Mouse (Mus musculus) MEL (cell line): ENCODE results near the gene Egfl8. TPM values are rescaled to one million over a fixed set of nuclear protein-coding genes. Genes with fewer than 3 reads are reported as not detected.

Experiments used
- DNase-seq: peaks from one replicate; pipeline ENCODE4 v3.0.0; 2011; ENCODE audit warnings: low read depth, low spot score
- H3K27ac ChIP-seq: 2 replicates; pipeline ENCODE4 v1.5.1; 2012; ENCODE audit warnings: low read depth, mild to moderate bottlenecking, control low read depth, low read length, moderate library complexity; ENCODE audit not compliant: control insufficient read depth
- H3K27me3 ChIP-seq, 2 experiments: fragments of 150-350 bp in 1 of 2; sonication (generic) in 1 of 2; 2 replicates each; pipeline ENCODE4 v1.6.1; 2012; ENCODE audit warnings: low read length in 2 of 2, mild to moderate bottlenecking in 2 of 2, improper control_type of control experiment in 1 of 2, moderate library complexity in 1 of 2; ENCODE audit not compliant: insufficient read depth in 2 of 2, control insufficient read depth in 1 of 2
- H3K36me3 ChIP-seq, 2 experiments: 2 replicates each; pipeline ENCODE4 v1.6.1; 2012 to 2014; ENCODE audit warnings: low read length in 2 of 2, improper control_type of control experiment in 1 of 2, inconsistent platforms in 1 of 2, mild to moderate bottlenecking in 1 of 2; ENCODE audit not compliant: insufficient read depth in 2 of 2, control insufficient read depth in 1 of 2
- H3K4me1 ChIP-seq, 2 experiments: fragments of 150-350 bp in 1 of 2; sonication (generic) in 1 of 2; 2 replicates each; pipeline ENCODE4 v1.6.1; 2012; ENCODE audit warnings: low read length in 2 of 2, improper control_type of control experiment in 1 of 2, mild to moderate bottlenecking in 1 of 2; ENCODE audit not compliant: insufficient read depth in 2 of 2, control insufficient read depth in 1 of 2
- H3K4me3 ChIP-seq, 2 experiments: fragments of 150-350 bp in 1 of 2; sonication (generic) in 1 of 2; 2 replicates each; pipeline ENCODE4 v1.5.1; 2012; ENCODE audit warnings: low read depth in 2 of 2, low read length in 2 of 2, mild to moderate bottlenecking in 2 of 2, moderate library complexity in 2 of 2, control low read depth in 1 of 2, improper control_type of control experiment in 1 of 2; ENCODE audit not compliant: control insufficient read depth in 1 of 2, insufficient read depth in 1 of 2
- H3K79me2 ChIP-seq: 2 replicates; pipeline ENCODE4 v1.6.1; 2012; ENCODE audit warnings: mild to moderate bottlenecking, low read length, moderate library complexity; ENCODE audit not compliant: control insufficient read depth, poor library complexity, insufficient read depth
- H3K9ac ChIP-seq: 2 replicates; pipeline ENCODE4 v1.6.1; 2012; ENCODE audit warnings: low read depth, mild to moderate bottlenecking, control low read depth, low read length, moderate library complexity; ENCODE audit not compliant: control insufficient read depth, poor library complexity, severe bottlenecking
- H3K9me3 ChIP-seq: fragments of 150-350 bp; sonication (generic); replicated peaks from 2 replicates; pipeline ENCODE4 v1.6.1; 2012; ENCODE audit warnings: mild to moderate bottlenecking, low read length, improper control_type of control experiment, moderate library complexity; ENCODE audit not compliant: insufficient read depth
- BHLHE40 ChIP-seq: IDR thresholded peaks from 2 replicates; pipeline ENCODE4 v1.6.1; 2012; ENCODE audit warnings: low read depth, mild to moderate bottlenecking, inconsistent platforms, low read length, improper control_type of control experiment, borderline replicate concordance
- CTCF ChIP-seq, 3 experiments: IDR thresholded peaks in 2 of 3; conservative IDR thresholded peaks in 1 of 3; 2 replicates each; pipeline ENCODE4 v1.5.1; 2011 to 2012; ENCODE audit warnings: low read length in 3 of 3, low read depth in 2 of 3, mild to moderate bottlenecking in 2 of 3, improper control_type of control experiment in 1 of 3, inconsistent platforms in 1 of 3, mixed read lengths in 1 of 3, moderate library complexity in 1 of 3; ENCODE audit not compliant: control insufficient read depth in 1 of 3, insufficient read depth in 1 of 3, poor library complexity in 1 of 3, severe bottlenecking in 1 of 3
- E2F4 ChIP-seq: IDR thresholded peaks from 2 replicates; pipeline ENCODE4 v1.6.1; 2011; ENCODE audit warnings: low read depth, low read length, improper control_type of control experiment, borderline replicate concordance
- EP300 ChIP-seq, 2 experiments: IDR thresholded peaks; 2 replicates each; pipeline ENCODE4 v1.6.1; 2011; ENCODE audit warnings: improper control_type of control experiment in 2 of 2, low read length in 2 of 2, low read depth in 1 of 2, mild to moderate bottlenecking in 1 of 2
- ETS1 ChIP-seq: IDR thresholded peaks from 2 replicates; pipeline ENCODE4 v1.6.1; 2012; ENCODE audit warnings: low read depth, mild to moderate bottlenecking, inconsistent platforms, low read length, improper control_type of control experiment, moderate library complexity
- GATA1 ChIP-seq: IDR thresholded peaks from 2 replicates; pipeline ENCODE4 v1.6.1; 2011; ENCODE audit warnings: low read depth, low read length, improper control_type of control experiment
- HCFC1 ChIP-seq: IDR thresholded peaks from 2 replicates; pipeline ENCODE4 v1.6.1; 2012; ENCODE audit warnings: low read depth, mild to moderate bottlenecking, inconsistent platforms, low read length, improper control_type of control experiment, moderate library complexity
- JUND ChIP-seq: IDR thresholded peaks from 2 replicates; pipeline ENCODE4 v1.6.1; 2011; ENCODE audit warnings: low read depth, mild to moderate bottlenecking, improper control_type of control experiment, low read length
- MAFK ChIP-seq: IDR thresholded peaks from 2 replicates; pipeline ENCODE4 v1.6.1; 2011; ENCODE audit warnings: low read depth, mild to moderate bottlenecking, low read length, improper control_type of control experiment, borderline replicate concordance
- MAX ChIP-seq: IDR thresholded peaks from 2 replicates; pipeline ENCODE4 v1.6.1; 2011; ENCODE audit warnings: low read length, improper control_type of control experiment
- MEF2A ChIP-seq: IDR thresholded peaks from 2 replicates; pipeline ENCODE4 v1.6.1; 2014; ENCODE audit warnings: low read depth, mild to moderate bottlenecking, inconsistent platforms, low read length, improper control_type of control experiment; ENCODE audit not compliant: poor library complexity, insufficient replicate concordance, severe bottlenecking; ENCODE audit errors: extremely low read depth
- MXI1 ChIP-seq: IDR thresholded peaks from 2 replicates; pipeline ENCODE4 v1.6.1; 2011; ENCODE audit warnings: mild to moderate bottlenecking, low read depth, low read length, improper control_type of control experiment
- MYB ChIP-seq: IDR thresholded peaks from 2 replicates; pipeline ENCODE4 v1.6.1; 2011; ENCODE audit warnings: mild to moderate bottlenecking, low read depth, low read length, improper control_type of control experiment
- MYC ChIP-seq: IDR thresholded peaks from 2 replicates; pipeline ENCODE4 v1.6.1; 2011; ENCODE audit warnings: low read depth, mild to moderate bottlenecking, low read length, improper control_type of control experiment, moderate library complexity
- NELFE ChIP-seq: IDR thresholded peaks from 2 replicates; pipeline ENCODE4 v1.6.1; 2011; ENCODE audit warnings: low read depth, low read length, improper control_type of control experiment
- NRF1 ChIP-seq: IDR thresholded peaks from 2 replicates; pipeline ENCODE4 v1.6.1; 2014; ENCODE audit warnings: low read depth, mild to moderate bottlenecking, inconsistent platforms, low read length, improper control_type of control experiment, moderate library complexity; ENCODE audit not compliant: poor library complexity, insufficient read depth, severe bottlenecking
- POLR2A ChIP-seq, 2 experiments: IDR thresholded peaks; 2 replicates each; pipeline ENCODE4 v1.6.1; 2011 to 2012; ENCODE audit warnings: low read length in 2 of 2, mild to moderate bottlenecking in 2 of 2, control low read depth in 1 of 2, improper control_type of control experiment in 1 of 2, low read depth in 1 of 2, moderate library complexity in 1 of 2; ENCODE audit not compliant: control insufficient read depth in 1 of 2, insufficient read depth in 1 of 2, poor library complexity in 1 of 2
- RAD21 ChIP-seq: IDR thresholded peaks from 2 replicates; pipeline ENCODE4 v1.6.1; 2011; ENCODE audit warnings: mild to moderate bottlenecking, low read depth, low read length, improper control_type of control experiment
- RCOR1 ChIP-seq: IDR thresholded peaks from 2 replicates; pipeline ENCODE4 v1.6.1; 2012; ENCODE audit warnings: low read depth, mild to moderate bottlenecking, inconsistent platforms, low read length, improper control_type of control experiment
- SMC3 ChIP-seq: IDR thresholded peaks from 2 replicates; pipeline ENCODE4 v1.6.1; 2011; ENCODE audit warnings: low read depth, low read length, improper control_type of control experiment
- TAL1 ChIP-seq: IDR thresholded peaks from 2 replicates; pipeline ENCODE4 v1.6.1; 2012; ENCODE audit warnings: mild to moderate bottlenecking, inconsistent platforms, low read length, moderate library complexity, mixed read lengths
- UBTF ChIP-seq: IDR thresholded peaks from 2 replicates; pipeline ENCODE4 v1.6.1; 2012; ENCODE audit warnings: low read depth, mild to moderate bottlenecking, inconsistent platforms, low read length, improper control_type of control experiment, moderate library complexity, borderline replicate concordance; ENCODE audit not compliant: insufficient read depth
- ZC3H11A ChIP-seq: IDR thresholded peaks from 2 replicates; pipeline ENCODE4 v1.6.1; 2012; ENCODE audit warnings: low read depth, mild to moderate bottlenecking, inconsistent platforms, low read length, improper control_type of control experiment
- ZKSCAN1 ChIP-seq: IDR thresholded peaks from 2 replicates; pipeline ENCODE4 v1.6.1; 2012; ENCODE audit warnings: low read depth, mild to moderate bottlenecking, inconsistent platforms, low read length, improper control_type of control experiment, moderate library complexity
- ZNF384 ChIP-seq: IDR thresholded peaks from 2 replicates; pipeline ENCODE4 v1.6.1; 2012; ENCODE audit warnings: low read depth, mild to moderate bottlenecking, inconsistent platforms, low read length, improper control_type of control experiment
- polyA plus RNA-seq, 2 experiments: library from polyadenylated mRNA; stranded (reverse) in 1 of 2; unstranded in 1 of 2; fragments of >175 nt in 1 of 2; fragments of >200 nt in 1 of 2; gene quantifications; 2 replicates each; pipeline versions ENCODE4 v1.2.1 to v1.2.4; 2012; ENCODE audit warnings: low replicate concordance in 2 of 2, low read depth in 1 of 2; ENCODE audit not compliant: insufficient read length in 2 of 2, insufficient read depth in 1 of 2, missing spikeins in 1 of 2
- total RNA-seq: library from RNA; depleted of rRNA; stranded (reverse); fragments of 300-350 nt; gene quantifications from 2 replicates; pipeline ENCODE4 v1.2.3, GENCODE M21; 2012

The Egfl8 gene
- total and polyA plus RNA-seq, 3 experiments: 0.89 to 1.6 TPM; not detected in 1

DNA sequence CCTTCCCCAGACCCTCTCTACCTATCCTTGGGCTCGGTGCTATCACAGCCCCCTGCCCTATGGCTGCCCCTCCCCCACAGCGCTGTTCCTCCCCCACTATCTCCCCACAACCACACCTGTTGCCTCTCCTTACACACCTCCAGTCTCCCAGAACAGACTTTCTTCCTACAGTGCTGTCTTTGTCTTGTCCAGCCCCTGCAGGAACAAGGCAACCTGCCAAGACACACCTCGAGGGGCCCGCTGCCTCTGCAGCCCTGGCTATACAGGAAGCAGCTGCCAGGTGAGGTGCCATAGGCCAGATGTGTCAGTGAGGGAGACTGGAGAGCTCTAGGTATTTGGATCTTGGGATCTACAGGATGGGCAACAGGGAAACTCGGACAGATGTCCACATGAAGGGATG, 39.2 kb downstream of the Egfl8 start:
- Histone ChIP-seq H3K79me2 (no peaks in the 10 kb centered on the region), H3K27ac (no peak overlapping the region), H3K4me3 (no peak overlapping the region)
- TF ChIP-seq CTCF (IDR thresholded peaks at IDR 0.05 in 2 of 3, conservative IDR thresholded peaks at IDR 0.05 in 1 of 3; ENCODE audit: control insufficient read depth in 1 of 3, insufficient read depth in 1 of 3, low read depth in 2 of 3, low read length in 3 of 3, poor library complexity in 1 of 3, severe bottlenecking in 1 of 3) (no peak), GATA1 (no peak), UBTF (no peak), NELFE (no peak), RAD21 (no peak), POLR2A (IDR thresholded peaks at IDR 0.05; ENCODE audit: control insufficient read depth in 1 of 2, insufficient read depth in 1 of 2, low read depth in 1 of 2, low read length in 2 of 2, poor library complexity in 1 of 2) (no peak), EP300 (IDR thresholded peaks at IDR 0.05; ENCODE audit: low read depth in 1 of 2, low read length in 2 of 2) (no peak), ETS1 (no peak), JUND (no peak)
- TF ChIP-seq, all 39 proteins: peak for 0
- H3K9ac ChIP-seq: no peak overlapping the region
- no peaks in the 10 kb centered on the region for H3K4me1 ChIP-seq
- DNase-seq: no peak
- H3K36me3 ChIP-seq: no peaks in the 10 kb centered on the region
- H3K9me3 ChIP-seq: no peaks in the 10 kb centered on the region
- no peaks in the 10 kb centered on the region; a peak in 2 of 4 replicates for H3K27me3 ChIP-seq

DNA sequence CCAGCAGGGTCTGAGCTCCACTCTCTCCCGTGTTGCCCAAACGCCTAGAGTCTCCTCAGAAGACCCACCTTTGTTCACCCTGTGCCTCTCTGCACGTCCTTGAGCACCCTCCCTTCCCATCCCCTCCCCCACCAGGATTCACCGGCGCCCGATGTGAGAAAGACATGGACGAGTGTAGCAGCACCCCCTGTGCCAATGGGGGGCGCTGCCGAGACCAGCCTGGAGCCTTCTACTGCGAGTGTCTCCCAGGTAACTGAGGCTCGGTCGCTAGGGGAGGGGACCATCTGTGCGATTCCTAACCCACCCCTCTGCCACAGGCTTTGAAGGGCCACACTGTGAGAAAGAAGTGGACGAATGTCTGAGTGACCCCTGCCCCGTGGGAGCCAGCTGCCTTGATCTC, 43.4 kb downstream of the Egfl8 start:
- no peaks in the 10 kb centered on the region for H3K9me3 ChIP-seq
- H3K4me1 ChIP-seq: no peaks in the 10 kb centered on the region
- no peak overlapping the region for H3K27ac ChIP-seq
- H3K36me3 ChIP-seq: no peaks in the 10 kb centered on the region
- TF ChIP-seq MYB (no peak), CTCF (IDR thresholded peaks at IDR 0.05 in 2 of 3, conservative IDR thresholded peaks at IDR 0.05 in 1 of 3; ENCODE audit: control insufficient read depth in 1 of 3, insufficient read depth in 1 of 3, low read depth in 2 of 3, low read length in 3 of 3, poor library complexity in 1 of 3, severe bottlenecking in 1 of 3) (0 out of 6 replicates have a peak, but pooled peaks of 1 of the 3 experiments have one; percentile 14)
- DNase-seq: no peak
- H3K27me3 ChIP-seq: no peaks in the 10 kb centered on the region; a peak in 2 of 4 replicates
- H3K4me3 ChIP-seq: no peak overlapping the region
- H3K79me2 ChIP-seq: no peaks in the 10 kb centered on the region
- H3K9ac ChIP-seq: no peak overlapping the region

DNA sequence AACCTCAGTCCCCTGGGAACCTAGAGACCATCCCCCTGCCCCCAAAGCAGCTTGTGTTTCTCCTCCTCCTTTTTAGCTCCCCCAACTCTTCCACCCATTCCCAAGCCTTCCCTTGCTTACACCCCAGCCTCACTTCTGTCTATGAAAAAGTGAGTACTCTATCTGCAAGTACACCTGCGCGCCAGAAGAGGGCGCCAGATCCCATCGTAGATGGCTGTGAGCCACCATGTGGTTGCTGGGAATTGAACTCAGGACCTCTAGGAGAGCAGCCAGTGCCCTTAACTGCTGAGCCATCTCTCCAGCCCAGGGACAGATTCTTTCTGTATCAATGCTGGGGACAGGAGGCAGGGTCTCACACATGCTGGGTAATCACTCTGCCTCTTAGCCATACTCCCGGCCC, 43.9 kb downstream of the Egfl8 start:
- no peaks in the 10 kb centered on the region for H3K79me2 ChIP-seq
- no peaks in the 10 kb centered on the region for H3K4me1 ChIP-seq
- peak; percentile 51 for DNase-seq
- H3K27me3 ChIP-seq: no peaks in the 10 kb centered on the region; a peak in 2 of 4 replicates
- no peak overlapping the region for H3K4me3 ChIP-seq
- H3K9ac ChIP-seq: no peak overlapping the region
- H3K9me3 ChIP-seq: no peaks in the 10 kb centered on the region
- no peak overlapping the region for H3K27ac ChIP-seq
- H3K36me3 ChIP-seq: no peaks in the 10 kb centered on the region
- peak; percentile 72 for TF ChIP-seq SMC3
- TF ChIP-seq E2F4: no peak
- TF ChIP-seq MYB: no peak
- TF ChIP-seq ZNF384: no peak
- TF ChIP-seq HCFC1: no peak
- TF ChIP-seq NRF1: no peak
- TF ChIP-seq MEF2A: no peak
- no peak for TF ChIP-seq UBTF
- TF ChIP-seq ZC3H11A: peak; percentile 55; the same call in 1 of the 2 replicates
- TF ChIP-seq RAD21: peak; percentile 55
- no peak for TF ChIP-seq MAFK
- no peak for TF ChIP-seq MXI1
- no peak for TF ChIP-seq TAL1
- no peak for TF ChIP-seq ZKSCAN1
- no peak for TF ChIP-seq MYC
- 0 out of 2 replicates have a peak, but pooled peaks have one; percentile 15 for TF ChIP-seq BHLHE40
- no peak for TF ChIP-seq MAX
- peak; percentile 51 to 65 (median 51) for TF ChIP-seq CTCF (IDR thresholded peaks at IDR 0.05 in 2 of 3, conservative IDR thresholded peaks at IDR 0.05 in 1 of 3; ENCODE audit: control insufficient read depth in 1 of 3, insufficient read depth in 1 of 3, low read depth in 2 of 3, low read length in 3 of 3, poor library complexity in 1 of 3, severe bottlenecking in 1 of 3)
- no peak for TF ChIP-seq RCOR1
